Mouse (Mus musculus): ENCODE results near the gene Robo1. TPM values are rescaled to one million over a fixed set of nuclear protein-coding genes. Genes with fewer than 3 reads are reported as not detected.

The Robo1 gene
- polyA plus RNA-seq, 2 experiments from 2014 or later: 0.20 TPM; not detected in 1

- no peak for ATAC-seq
Measured at GRCm38 (mm10) chr16:72944403-72944802, 636.3 kb downstream of the Robo1 start.

- ATAC-seq: no peak
Measured at GRCm38 (mm10) chr16:72951969-72952368, 643.9 kb downstream of the Robo1 start.

GRCm38 (mm10) chr16:72959018-72959702 is 651.1 kb downstream of the Robo1 start:
- no peak for ATAC-seq

- no peak for ATAC-seq
Measured at GRCm38 (mm10) chr16:72959823-72960222, 651.7 kb downstream of the Robo1 start.

GRCm38 (mm10) chr16:72963782-72964181 is 655.7 kb downstream of the Robo1 start:
- ATAC-seq: no peak

- ATAC-seq: no peak
Measured at GRCm38 (mm10) chr16:72967509-72967908, 659.4 kb downstream of the Robo1 start.

- no peak for ATAC-seq
Measured at GRCm38 (mm10) chr16:72969990-72970389, 661.9 kb downstream of the Robo1 start.

- no peak for ATAC-seq
Measured at GRCm38 (mm10) chr16:72973685-72974084, 665.6 kb downstream of the Robo1 start.

- ATAC-seq: no peak
Measured at GRCm38 (mm10) chr16:72974681-72975080, 666.6 kb downstream of the Robo1 start.

- ATAC-seq: no peak
Measured at GRCm38 (mm10) chr16:72976849-72977576, 668.9 kb downstream of the Robo1 start.

- no peak for ATAC-seq
Measured at GRCm38 (mm10) chr16:72979407-72980219, 671.5 kb downstream of the Robo1 start.

- no peak for ATAC-seq
Measured at GRCm38 (mm10) chr16:72990376-72991167, 682.5 kb downstream of the Robo1 start.

- ATAC-seq: no peak
Measured at GRCm38 (mm10) chr16:72993189-72993588, 685.1 kb downstream of the Robo1 start.

GRCm38 (mm10) chr16:72993594-72993993 is 685.5 kb downstream of the Robo1 start:
- ATAC-seq: no peak

- ATAC-seq: no peak
Measured at GRCm38 (mm10) chr16:72995251-72995954, 687.3 kb downstream of the Robo1 start.

- no peak for ATAC-seq
Measured at GRCm38 (mm10) chr16:72995955-72996535, 687.9 kb downstream of the Robo1 start.

GRCm38 (mm10) chr16:72998677-72999076 is 690.6 kb downstream of the Robo1 start:
- ATAC-seq: no peak

GRCm38 (mm10) chr16:73002685-73003084 is 694.6 kb downstream of the Robo1 start:
- no peak for ATAC-seq

GRCm38 (mm10) chr16:73004601-73005000 is 696.5 kb downstream of the Robo1 start:
- no peak for ATAC-seq

- ATAC-seq: no peak
Measured at GRCm38 (mm10) chr16:73005831-73006230, 697.7 kb downstream of the Robo1 start.

- ATAC-seq: no peak
Measured at GRCm38 (mm10) chr16:73007434-73007833, 699.3 kb downstream of the Robo1 start.

Measured in CD4-positive, CD25-positive, alpha-beta regulatory T cell, adult 4 months (primary cell).